Mouse (Mus musculus): ENCODE measurements around the gene Ccr7. TPM values are rescaled to one million over a fixed set of nuclear protein-coding genes. Genes with fewer than 3 reads are reported as not detected.

Gene Ccr7
- polyA plus RNA-seq, 1 experiment = not detected

- Histone ChIP-seq H3K4me3 (replicated peaks) (no peak overlapping the region), H3K36me3 (replicated peaks; ENCODE audit: low read length) (no peaks in the 10 kb centered on the region), H3K9me3 (peaks cover 11% of the 10 kb centered on the region), H3K27me3 (replicated peaks) (peaks cover 40% of the 10 kb centered on the region), H3K4me1 (peaks cover 4% of the 10 kb centered on the region; the same call in 1 of the 2 replicates)
- TF ChIP-seq GATA1 (IDR thresholded peaks at IDR 0.05; ENCODE audit: borderline replicate concordance, low read length) (no peak), FLI1 (IDR thresholded peaks at IDR 0.05; ENCODE audit: low read length) (no peak)
Measured at GRCm38 (mm10) chr11:99160228-99160627, 5.4 kb upstream of the Ccr7 start.

DNA sequence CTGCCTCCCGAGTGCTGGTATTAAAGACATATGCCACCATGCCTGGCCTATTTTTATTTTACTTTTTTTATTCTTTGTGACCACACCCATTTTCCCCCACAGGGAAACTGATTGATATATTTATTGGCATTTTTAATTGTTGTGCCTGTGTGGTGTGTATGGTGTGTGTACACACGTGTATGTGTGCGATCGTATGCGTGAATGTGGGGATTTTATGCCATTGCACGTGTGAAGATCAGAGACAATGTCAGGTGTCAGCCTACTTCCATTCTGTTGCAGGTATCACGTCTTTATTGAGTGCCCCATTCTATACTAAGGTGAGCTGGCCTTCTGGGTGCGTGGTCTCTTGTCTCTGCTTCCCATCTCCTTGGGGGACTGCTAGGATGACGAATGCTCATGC, 940 bp upstream of the Ccr7 start:
- H3K9me3 ChIP-seq = 0 out of 2 replicates have a peak, but pooled peaks cover 4% of the 10 kb centered on the region
- H3K4me1 ChIP-seq = peaks cover 3% of the 10 kb centered on the region; the same call in 1 of the 2 replicates
- peaks cover 61% of the 10 kb centered on the region for H3K27me3 ChIP-seq (replicated peaks)
- H3K36me3 ChIP-seq (replicated peaks; ENCODE audit: low read length) = no peaks in the 10 kb centered on the region
- H3K4me3 ChIP-seq (replicated peaks) = no peak overlapping the region
- TF ChIP-seq GATA1 (IDR thresholded peaks at IDR 0.05; ENCODE audit: borderline replicate concordance, low read length) (no peak), FLI1 (IDR thresholded peaks at IDR 0.05; ENCODE audit: low read length) (no peak)

DNA sequence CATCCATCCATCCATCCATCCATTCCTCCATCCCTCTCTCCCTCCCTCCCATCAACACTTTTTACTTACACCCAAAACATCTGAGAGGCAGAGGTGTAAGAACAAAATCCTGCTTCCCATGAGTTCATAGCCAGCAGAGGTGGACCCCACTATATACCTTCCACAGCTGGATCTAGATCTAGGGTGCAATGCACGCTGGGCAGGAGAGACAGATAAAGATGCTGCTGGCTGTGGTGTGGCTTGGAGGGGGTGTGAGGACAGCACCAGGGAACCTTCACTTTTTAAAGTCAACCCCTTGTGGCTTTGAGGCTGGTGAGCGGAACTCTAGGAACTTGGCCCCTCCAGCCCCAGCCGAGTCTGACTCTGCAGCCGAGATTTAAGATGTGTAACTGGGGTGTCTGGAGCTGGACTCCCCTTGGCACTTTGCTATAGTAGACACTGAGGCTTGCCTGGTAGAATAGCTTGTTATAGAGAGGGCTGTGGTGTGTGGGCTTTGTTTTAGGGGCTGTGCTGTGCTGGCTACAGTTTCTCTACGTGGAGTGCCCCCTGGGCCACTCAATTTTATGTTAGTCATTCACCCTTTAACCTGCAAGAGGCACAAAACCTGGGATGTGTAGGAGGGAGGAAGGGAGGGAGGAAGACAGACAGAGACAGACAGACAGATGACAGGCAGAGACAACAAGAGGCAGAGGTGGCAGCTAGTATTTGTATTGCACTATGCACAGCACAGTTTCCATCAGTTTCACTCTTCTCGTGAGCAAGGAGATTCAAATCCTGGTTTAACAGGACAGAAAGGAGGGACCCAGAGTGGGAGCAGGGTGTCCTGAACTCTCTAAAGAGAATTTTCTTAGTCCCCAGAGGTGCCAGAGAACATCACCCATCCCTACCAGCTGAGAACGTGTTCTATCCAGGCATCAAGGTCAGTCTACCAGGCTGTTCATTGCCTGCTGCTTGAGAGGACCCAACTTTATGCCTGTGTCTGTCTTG, 817 bp downstream of the Ccr7 start:
- TF ChIP-seq GATA1 (IDR thresholded peaks at IDR 0.05; ENCODE audit: borderline replicate concordance, low read length) (no peak), FLI1 (IDR thresholded peaks at IDR 0.05; ENCODE audit: low read length) (no peak)
- no peak overlapping the region for H3K4me3 ChIP-seq (replicated peaks)

GRCm38 (mm10) chr11:99152323-99153144, 2.3 kb downstream of the Ccr7 start:
- TF ChIP-seq GATA1 (IDR thresholded peaks at IDR 0.05; ENCODE audit: borderline replicate concordance, low read length) (no peak), FLI1 (IDR thresholded peaks at IDR 0.05; ENCODE audit: low read length) (no peak)
- no peak overlapping the region for H3K4me3 ChIP-seq (replicated peaks)
- peaks cover 74% of the 10 kb centered on the region for H3K27me3 ChIP-seq (replicated peaks)
- H3K4me1 ChIP-seq = peaks cover 30% of the 10 kb centered on the region
- H3K36me3 ChIP-seq (replicated peaks; ENCODE audit: low read length) = no peaks in the 10 kb centered on the region
- no peaks in the 10 kb centered on the region for H3K9me3 ChIP-seq

More for the DNA sequence above, 817 bp downstream of the Ccr7 start:
- no peaks in the 10 kb centered on the region for H3K36me3 ChIP-seq (replicated peaks; ENCODE audit: low read length)
- 0 out of 2 replicates have a peak, but pooled peaks cover 3% of the 10 kb centered on the region for H3K9me3 ChIP-seq
- peaks cover 15% of the 10 kb centered on the region for H3K4me1 ChIP-seq
- peaks cover 64% of the 10 kb centered on the region for H3K27me3 ChIP-seq (replicated peaks)

DNA sequence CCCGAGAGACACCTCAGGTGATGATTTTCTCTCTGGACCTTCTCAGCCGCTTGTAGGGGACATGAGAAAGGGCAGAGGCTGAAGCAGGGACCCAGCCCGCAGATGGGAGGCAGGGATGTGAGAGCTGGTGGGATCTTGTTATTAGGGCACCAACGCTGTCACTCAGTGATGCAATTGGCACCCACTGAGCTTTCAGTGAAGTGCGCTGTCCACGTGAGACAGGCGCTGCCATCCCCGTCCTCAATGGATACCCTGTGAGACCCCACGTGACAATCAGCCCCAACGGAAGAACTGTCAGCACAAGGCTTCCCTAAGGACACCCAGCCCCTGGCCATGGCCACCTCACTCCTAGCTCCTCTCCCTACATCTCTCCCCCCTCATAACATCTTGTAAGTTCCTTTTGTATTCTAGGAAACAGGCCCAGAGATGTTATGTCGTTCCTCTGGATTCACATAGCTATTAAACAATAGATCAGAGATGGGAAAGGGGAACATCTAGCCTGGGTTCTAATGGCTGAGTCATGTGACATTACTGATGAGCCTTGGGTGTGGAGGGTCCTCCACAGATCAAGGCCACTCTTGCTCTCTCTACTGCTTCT, 3.4 kb downstream of the Ccr7 start:
- Histone ChIP-seq H3K9me3 (no peaks in the 10 kb centered on the region), H3K4me1 (peaks cover 40% of the 10 kb centered on the region)

GRCm38 (mm10) chr11:99150889-99151288, 4.0 kb downstream of the Ccr7 start:
- no peaks in the 10 kb centered on the region for H3K36me3 ChIP-seq (replicated peaks; ENCODE audit: low read length)
- H3K27me3 ChIP-seq (replicated peaks) = peaks cover 85% of the 10 kb centered on the region
- no peaks in the 10 kb centered on the region for H3K9me3 ChIP-seq
- H3K4me3 ChIP-seq (replicated peaks) = no peak overlapping the region
- peaks cover 40% of the 10 kb centered on the region for H3K4me1 ChIP-seq
- no peak for TF ChIP-seq GATA1 (IDR thresholded peaks at IDR 0.05; ENCODE audit: borderline replicate concordance, low read length)
- no peak for TF ChIP-seq FLI1 (IDR thresholded peaks at IDR 0.05; ENCODE audit: low read length)

More for the DNA sequence above, 3.4 kb downstream of the Ccr7 start:
- no peak for TF ChIP-seq GATA1 (IDR thresholded peaks at IDR 0.05; ENCODE audit: borderline replicate concordance, low read length)
- TF ChIP-seq FLI1 (IDR thresholded peaks at IDR 0.05; ENCODE audit: low read length) = no peak
- Histone ChIP-seq H3K36me3 (replicated peaks; ENCODE audit: low read length) (no peaks in the 10 kb centered on the region), H3K27me3 (replicated peaks) (peaks cover 82% of the 10 kb centered on the region), H3K4me3 (replicated peaks) (no peak overlapping the region)

DNA sequence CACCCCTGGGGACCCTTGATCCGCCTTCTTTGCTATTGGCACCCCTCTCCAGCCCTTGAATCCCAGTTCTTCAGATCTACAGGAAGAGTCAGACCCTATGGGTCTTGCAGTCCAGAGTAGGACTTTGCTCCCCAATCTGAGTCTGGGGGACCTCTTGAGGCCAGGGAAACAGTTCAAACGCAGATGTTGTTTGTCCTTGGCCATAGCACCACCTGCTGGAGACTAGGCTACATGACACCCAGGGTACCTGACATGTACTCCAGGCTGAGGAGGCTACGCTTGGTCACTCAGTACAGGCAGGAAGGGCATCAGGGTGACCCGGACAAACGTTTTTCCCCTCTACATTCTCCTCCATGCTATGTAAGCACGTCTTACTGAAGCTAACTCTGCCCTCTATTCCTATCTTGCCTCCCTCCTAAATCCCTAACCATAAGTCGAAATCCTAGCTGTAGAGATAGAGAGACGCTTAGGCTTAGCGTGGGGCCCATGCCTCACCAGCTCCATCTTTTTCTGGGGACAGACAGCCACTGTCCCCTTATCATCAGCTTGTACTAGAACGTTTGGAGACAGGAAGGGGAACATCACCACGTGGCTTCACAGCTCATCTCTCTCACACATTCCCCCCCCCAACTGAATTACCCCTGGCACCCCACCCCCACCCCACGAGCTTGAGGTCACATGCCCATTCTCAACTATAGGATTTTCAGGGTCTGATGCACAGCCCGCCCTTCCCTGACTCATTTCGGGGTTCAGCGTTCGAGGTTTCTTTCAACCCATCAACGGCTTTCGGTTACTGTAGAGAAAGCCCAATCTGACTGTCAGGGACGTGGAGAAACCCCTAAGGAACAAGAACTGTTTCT, 4.7 kb downstream of the Ccr7 start:
- peaks cover 90% of the 10 kb centered on the region for H3K27me3 ChIP-seq (replicated peaks)
- H3K36me3 ChIP-seq (replicated peaks; ENCODE audit: low read length) = no peaks in the 10 kb centered on the region
- no peak for TF ChIP-seq GATA1 (IDR thresholded peaks at IDR 0.05; ENCODE audit: borderline replicate concordance, low read length)
- TF ChIP-seq FLI1 (IDR thresholded peaks at IDR 0.05; ENCODE audit: low read length) = no peak
- H3K4me1 ChIP-seq = peaks cover 39% of the 10 kb centered on the region
- no peak overlapping the region for H3K4me3 ChIP-seq (replicated peaks)
- no peaks in the 10 kb centered on the region for H3K9me3 ChIP-seq

DNA sequence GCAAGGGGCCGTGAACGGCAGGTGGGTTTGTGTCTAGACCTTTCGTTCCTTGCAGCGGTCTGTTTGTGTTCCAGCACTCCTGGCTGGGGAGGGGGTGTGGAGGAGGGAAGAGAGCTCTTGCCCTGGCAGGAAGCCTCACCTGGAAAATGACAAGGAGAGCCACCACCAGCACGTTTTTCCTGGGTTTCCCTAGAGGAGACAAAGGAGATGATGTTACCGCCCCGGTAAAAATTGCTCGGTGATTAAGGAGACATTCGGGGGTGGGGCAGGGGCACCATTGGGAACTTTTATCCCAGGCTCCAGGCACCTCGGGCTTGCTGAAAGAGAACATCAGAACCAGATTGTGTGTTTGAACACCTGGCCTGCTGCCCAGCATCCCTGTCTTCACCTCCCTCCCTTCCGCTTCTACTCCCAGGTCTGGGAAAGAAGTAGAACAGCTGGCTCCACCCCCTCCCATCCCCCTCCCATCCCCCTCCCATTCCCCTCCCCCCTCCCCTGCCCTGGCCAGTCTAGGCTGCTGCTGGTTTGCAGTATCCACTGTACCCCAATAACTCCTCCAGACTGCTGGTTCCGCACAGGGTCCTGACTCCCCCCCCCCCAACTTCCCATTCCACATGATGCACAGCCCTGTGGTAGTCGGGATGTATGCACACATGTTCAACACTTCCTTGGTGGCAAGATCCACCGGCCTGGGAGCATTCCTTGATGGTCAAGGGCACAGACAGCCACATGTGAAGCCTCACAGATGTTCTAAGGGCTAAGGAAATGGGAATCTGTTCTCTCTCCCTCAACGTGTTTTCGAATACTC, 5.8 kb downstream of the Ccr7 start:
- peaks cover 47% of the 10 kb centered on the region for H3K4me1 ChIP-seq
- no peaks in the 10 kb centered on the region for H3K36me3 ChIP-seq (replicated peaks; ENCODE audit: low read length)
- no peak for TF ChIP-seq FLI1 (IDR thresholded peaks at IDR 0.05; ENCODE audit: low read length)
- no peak for TF ChIP-seq GATA1 (IDR thresholded peaks at IDR 0.05; ENCODE audit: borderline replicate concordance, low read length)
- H3K4me3 ChIP-seq (replicated peaks) = no peak overlapping the region
- H3K27me3 ChIP-seq (replicated peaks) = peaks cover 91% of the 10 kb centered on the region
- H3K9me3 ChIP-seq = no peaks in the 10 kb centered on the region

Measured in megakaryocyte, embryonic 14.5 days (primary cell).